Mouse (Mus musculus) monocyte, adult 2 months (primary cell): ENCODE results near the gene Nlrc5.

Source experiments
- DNase-seq, 2 experiments: peaks; one replicate each; pipeline ENCODE4 v3.0.0; 2022; ENCODE audit warnings: low spot score in 2 of 2, low read depth in 1 of 2

The Nlrc5 gene

DNA sequence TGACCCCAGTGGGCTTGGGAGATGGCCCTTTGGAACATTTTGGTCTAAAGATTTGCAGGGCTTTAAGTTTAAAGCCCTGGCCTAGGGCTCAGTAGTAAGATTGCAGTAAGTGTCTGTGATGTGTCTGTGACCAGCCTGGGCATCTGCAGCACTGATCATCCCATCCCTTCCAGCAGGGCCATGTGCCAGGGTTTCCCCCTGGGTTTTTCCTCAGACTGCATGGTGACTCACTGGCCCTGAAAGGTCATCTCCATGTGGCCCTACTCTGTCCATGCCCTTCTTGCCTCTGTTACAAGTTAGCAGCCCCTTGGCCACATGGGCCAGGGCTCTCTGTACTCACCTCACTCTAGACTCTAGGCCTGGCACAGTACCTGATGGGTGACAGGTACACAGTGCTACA, 130.3 kb downstream of the Nlrc5 start:
- no peak for DNase-seq

DNA sequence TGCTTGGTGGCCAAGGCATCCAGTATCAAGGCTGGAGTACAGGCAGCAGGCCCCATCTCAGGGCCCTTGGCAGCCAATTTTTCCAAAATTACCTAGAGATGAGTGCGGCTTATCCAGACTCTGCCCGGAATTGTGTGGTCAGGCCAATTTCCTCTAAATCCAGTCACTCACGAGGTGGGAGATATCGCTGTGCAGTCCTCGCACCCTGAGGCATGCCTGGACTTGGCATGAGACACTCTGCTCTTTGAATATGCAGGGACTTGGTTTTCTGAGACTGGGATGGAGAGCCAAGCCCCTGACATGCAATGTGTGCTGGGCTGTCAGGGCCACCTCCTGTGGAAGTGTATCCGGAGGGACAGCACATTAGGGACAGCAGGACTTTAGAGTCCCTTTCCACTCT, 131.9 kb downstream of the Nlrc5 start:
- no peak for DNase-seq

DNA sequence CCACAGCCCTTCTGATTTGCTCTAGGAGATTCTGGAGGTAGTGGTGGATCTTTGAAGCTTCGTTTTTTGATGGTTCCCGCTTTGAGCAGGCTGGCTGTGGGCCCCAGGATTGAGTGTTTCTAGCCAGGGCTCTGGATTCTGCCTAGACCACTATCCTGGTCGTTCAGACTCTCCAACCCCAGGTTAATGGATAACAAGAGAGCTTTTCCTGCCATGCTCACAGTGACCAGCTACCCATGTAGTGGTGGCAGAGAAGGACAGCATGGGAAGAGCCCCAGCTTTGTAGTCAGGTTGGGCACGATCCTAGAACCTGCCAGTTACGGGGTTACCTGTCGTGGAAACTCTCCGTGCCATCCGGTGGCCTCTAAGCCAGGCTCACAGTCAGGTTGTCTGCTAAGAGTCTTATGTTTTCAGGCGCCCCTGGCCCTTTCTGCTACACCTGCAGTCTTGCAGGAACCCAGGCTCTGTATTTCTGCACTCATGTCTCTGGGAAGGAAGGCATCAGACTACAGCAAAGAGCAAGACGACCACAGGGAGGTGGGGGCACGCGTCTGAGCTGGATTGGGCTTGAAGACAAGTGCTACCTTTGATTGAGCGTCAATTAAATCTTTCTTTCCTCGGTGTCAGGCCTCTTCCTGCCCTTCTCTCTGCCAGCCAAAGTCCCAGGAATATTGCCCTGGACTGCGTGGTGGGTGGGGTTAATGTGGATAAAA, 132.4 kb downstream of the Nlrc5 start:
- no peak for DNase-seq

GRCm38 (mm10) chr8:94567159-94567849, 133.1 kb downstream of the Nlrc5 start:
- no peak for DNase-seq

DNA sequence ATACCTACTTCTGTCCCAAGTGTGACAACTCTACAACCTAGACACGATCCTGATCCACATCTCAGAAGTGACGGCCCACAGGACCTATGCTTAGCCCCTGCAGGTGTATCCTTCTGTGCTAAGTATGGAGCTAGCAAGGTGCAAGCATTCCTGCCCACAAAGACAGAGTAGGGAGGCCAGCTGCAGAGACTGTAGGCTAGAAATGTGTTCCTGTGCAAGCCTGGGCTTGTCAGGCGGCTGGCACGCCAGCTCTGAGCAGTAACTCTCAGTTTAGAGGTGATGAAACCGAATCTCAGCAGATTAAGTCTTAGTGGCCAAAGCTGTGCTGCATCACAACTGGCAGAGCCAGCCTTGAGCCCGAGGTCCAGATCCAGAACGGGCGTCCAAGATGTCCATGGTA, 133.9 kb downstream of the Nlrc5 start:
- no peak for DNase-seq

- DNase-seq, result no peak
Measured at GRCm38 (mm10) chr8:94569419-94569818, 135.3 kb downstream of the Nlrc5 start.

DNA sequence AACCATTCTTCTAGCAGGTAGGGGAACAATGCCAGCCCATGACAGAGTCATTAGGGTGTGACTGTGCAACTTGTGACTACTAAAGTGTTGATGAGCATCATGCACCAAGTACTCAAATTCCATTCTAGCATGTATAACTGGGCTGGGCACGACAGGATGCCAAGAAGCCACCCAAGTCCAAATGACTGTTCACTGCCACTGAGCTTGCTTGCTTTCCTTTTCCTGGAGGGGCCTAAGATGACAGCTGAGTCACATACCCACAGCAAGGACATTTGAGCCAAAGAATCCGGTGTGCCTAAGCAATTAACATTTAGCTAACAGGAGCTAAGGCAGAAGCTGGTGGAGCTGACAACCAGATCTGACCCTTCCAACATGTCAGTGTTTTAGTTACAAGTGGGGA, 137.7 kb downstream of the Nlrc5 start:
- DNase-seq, result no peak

DNA sequence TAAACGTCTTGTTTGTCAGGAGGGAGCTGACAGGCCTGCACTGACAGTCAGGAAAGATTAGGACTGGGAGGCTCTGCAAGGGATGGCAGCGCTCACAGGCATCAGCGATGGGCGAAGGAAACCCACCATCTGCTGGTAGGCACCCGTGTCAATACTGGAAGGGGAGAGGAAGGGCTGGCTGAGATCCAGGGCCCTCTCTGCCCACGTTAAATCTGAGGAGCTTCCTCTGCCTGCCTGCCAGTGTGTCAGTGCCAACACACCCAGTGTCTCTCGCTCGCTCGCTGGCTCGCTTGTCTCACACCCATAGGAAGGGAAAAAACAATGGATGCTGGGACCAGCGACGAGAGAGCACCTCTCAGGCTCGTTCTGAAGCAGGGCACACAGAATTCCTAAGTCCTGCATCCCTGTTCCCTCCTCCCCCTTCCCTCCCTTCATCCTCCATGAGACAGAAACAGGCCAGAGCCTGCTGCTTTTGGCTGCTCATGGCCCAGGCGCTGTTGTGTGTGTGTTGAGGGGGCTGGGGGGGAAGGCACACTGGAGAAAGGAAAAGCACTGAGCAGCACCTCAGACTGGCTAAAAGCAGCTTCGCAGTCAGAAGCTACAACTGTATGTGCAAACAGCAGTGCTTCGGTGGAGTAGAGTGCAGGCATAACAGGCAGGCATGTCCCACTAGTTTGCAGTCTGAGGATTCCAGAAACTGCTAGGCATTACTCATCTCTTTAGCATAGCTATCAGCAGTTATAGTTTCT, 140.2 kb downstream of the Nlrc5 start:
- no peak for DNase-seq

- DNase-seq, result no peak
Measured at GRCm38 (mm10) chr8:94575148-94575547, 141.0 kb downstream of the Nlrc5 start.
